Mouse (Mus musculus): ENCODE data around the gene Olfr211. TPM values are rescaled to one million over a fixed set of nuclear protein-coding genes. Genes with fewer than 3 reads are reported as not detected.
"Not testable (repeated sequence)": the region's sequence is repeated elsewhere in the genome, so short reads cannot be mapped to it uniquely, and the experiment has no call there.

Olfr211 gene
- polyA plus RNA-seq, 1 experiment from 2014 or later: not detected

DNA sequence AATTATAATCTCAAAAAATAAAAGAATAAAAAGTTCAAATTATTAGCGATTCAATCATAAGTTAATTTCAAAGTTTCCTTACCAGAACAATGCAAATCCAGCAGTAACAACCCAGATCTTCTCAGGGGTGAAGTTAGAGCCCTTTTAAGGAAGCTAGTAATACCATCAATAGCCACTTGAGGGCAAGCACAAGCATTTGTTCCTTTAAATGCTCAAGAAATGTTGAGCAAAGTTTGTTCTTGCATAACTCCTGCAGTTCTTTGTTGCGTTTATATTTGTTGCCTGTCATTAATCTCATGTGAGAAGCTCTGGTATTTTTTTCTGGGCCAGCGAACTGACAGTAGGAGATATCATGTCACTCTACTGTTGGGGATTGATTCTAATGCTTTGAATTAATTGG lies 20.8 kb upstream of the Olfr211 start:
- no peak for ATAC-seq (replicated peaks; ENCODE audit: low FRiP score, low TSS enrichment, low read depth)
- H3K36me3 ChIP-seq (ENCODE audit: control insufficient read depth, insufficient read depth, low read length): no peaks in the 10 kb centered on the region
- no peaks in the 10 kb centered on the region for H3K4me1 ChIP-seq (replicated peaks; ENCODE audit: control insufficient read depth, insufficient read depth, low read length)
- no peak overlapping the region for H3K4me2 ChIP-seq (ENCODE audit: low read length)
- no peaks in the 10 kb centered on the region for H3K27me3 ChIP-seq (replicated peaks; ENCODE audit: control insufficient read depth, insufficient read depth, low read length)
- H3K9me3 ChIP-seq (ENCODE audit: control insufficient read depth, low read length): no peaks in the 10 kb centered on the region
- 30% methylated on average over 3 of the region's 3 CpGs for WGBS
- no peak overlapping the region for H3K9ac ChIP-seq (ENCODE audit: low read length)
- no peak overlapping the region for H3K4me3 ChIP-seq (ENCODE audit: low read depth, low read length)
- no peak for DNase-seq (ENCODE audit: low spot score)
- H3K27ac ChIP-seq (ENCODE audit: low read depth): no peak overlapping the region

DNA sequence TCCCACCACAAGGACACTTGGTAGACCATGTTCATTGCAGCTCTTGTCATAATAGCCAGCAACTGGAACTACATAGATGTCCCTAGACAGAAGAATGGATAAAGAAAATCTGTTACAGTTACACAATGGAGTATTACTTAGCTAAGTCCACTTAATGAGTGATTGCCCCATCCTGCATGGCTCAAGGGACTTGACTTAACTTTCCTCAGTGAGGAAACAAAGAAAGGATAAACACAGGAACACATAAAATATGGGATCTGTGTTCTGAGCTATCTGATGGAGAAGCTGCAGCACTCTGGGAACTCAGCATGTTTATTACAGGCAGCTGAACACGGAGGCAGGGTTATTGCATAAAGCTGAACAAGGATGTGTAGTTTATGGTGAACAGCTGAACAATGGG lies 3.8 kb upstream of the Olfr211 start:
- no peak for DNase-seq (ENCODE audit: low spot score)
- WGBS: 55% methylated on average over 1 of the region's 1 CpGs
- H3K27ac ChIP-seq (ENCODE audit: low read depth): no peak overlapping the region
- no peaks in the 10 kb centered on the region for H3K4me1 ChIP-seq (replicated peaks; ENCODE audit: control insufficient read depth, insufficient read depth, low read length)
- no peaks in the 10 kb centered on the region for H3K9me3 ChIP-seq (ENCODE audit: control insufficient read depth, low read length)
- no peak for ATAC-seq (replicated peaks; ENCODE audit: low FRiP score, low TSS enrichment, low read depth)
- no peak overlapping the region for H3K4me2 ChIP-seq (ENCODE audit: low read length)
- no peak overlapping the region for H3K9ac ChIP-seq (ENCODE audit: low read length)
- no peak overlapping the region for H3K4me3 ChIP-seq (ENCODE audit: low read depth, low read length)
- H3K36me3 ChIP-seq (ENCODE audit: control insufficient read depth, insufficient read depth, low read length): no peaks in the 10 kb centered on the region
- H3K27me3 ChIP-seq (replicated peaks; ENCODE audit: control insufficient read depth, insufficient read depth, low read length): no peaks in the 10 kb centered on the region

DNA sequence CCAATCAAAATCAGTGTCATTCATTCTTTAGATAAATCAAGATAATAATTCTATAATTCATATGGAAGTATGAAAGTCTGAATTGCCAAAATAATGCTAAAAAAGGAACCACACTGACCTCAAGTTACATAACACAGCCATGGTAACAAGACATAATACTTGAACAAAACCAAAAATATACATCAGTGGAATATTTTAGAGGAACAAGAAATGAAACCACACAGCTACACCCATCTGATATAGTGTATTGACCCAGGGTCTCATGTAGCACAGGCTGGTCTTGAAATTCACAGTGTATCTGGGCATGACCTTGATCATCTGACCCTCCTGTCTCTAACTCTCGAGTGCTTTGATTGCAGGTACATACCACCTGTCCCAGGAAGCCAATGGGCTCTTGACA lies 2.1 kb upstream of the Olfr211 start:
- H3K4me2 ChIP-seq (ENCODE audit: low read length): no peak overlapping the region
- H3K27me3 ChIP-seq (replicated peaks; ENCODE audit: control insufficient read depth, insufficient read depth, low read length): no peaks in the 10 kb centered on the region
- no peak overlapping the region for H3K4me3 ChIP-seq (ENCODE audit: low read depth, low read length)
- WGBS: 53% methylated on average over 1 of the region's 1 CpGs
- H3K9me3 ChIP-seq (ENCODE audit: control insufficient read depth, low read length): no peaks in the 10 kb centered on the region
- H3K36me3 ChIP-seq (ENCODE audit: control insufficient read depth, insufficient read depth, low read length): no peaks in the 10 kb centered on the region
- ATAC-seq (replicated peaks; ENCODE audit: low FRiP score, low TSS enrichment, low read depth) (no peak), DNase-seq (ENCODE audit: low spot score) (no peak)
- no peak overlapping the region for H3K27ac ChIP-seq (ENCODE audit: low read depth)
- no peak overlapping the region for H3K9ac ChIP-seq (ENCODE audit: low read length)
- H3K4me1 ChIP-seq (replicated peaks; ENCODE audit: control insufficient read depth, insufficient read depth, low read length): no peaks in the 10 kb centered on the region

DNA sequence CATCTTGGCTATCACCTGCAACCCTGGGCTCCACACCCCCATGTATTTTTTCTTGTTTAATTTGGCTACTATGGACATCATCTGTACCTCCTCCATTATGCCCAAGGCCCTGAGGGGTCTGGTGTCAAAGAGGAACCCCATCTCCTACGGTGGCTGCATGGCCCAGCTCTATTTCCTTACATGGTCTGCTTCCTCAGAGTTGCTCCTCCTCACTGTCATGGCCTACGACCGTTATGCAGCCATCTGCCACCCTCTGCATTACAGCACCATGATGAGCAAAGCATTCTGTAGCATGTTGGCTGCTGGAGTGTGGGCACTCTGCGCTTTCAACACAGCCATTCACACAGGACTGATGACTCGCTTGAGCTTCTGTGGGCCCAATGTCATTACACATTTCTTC lies 4.9 kb downstream of the Olfr211 start:
- H3K4me3 ChIP-seq (ENCODE audit: low read depth, low read length): no peak overlapping the region
- H3K9me3 ChIP-seq (ENCODE audit: control insufficient read depth, low read length): no peaks in the 10 kb centered on the region
- H3K4me1 ChIP-seq (replicated peaks; ENCODE audit: control insufficient read depth, insufficient read depth, low read length): no peaks in the 10 kb centered on the region
- no peaks in the 10 kb centered on the region for H3K27me3 ChIP-seq (replicated peaks; ENCODE audit: control insufficient read depth, insufficient read depth, low read length)
- no peak overlapping the region for H3K27ac ChIP-seq (ENCODE audit: low read depth)
- DNase-seq (ENCODE audit: low spot score) (no peak), ATAC-seq (replicated peaks; ENCODE audit: low FRiP score, low TSS enrichment, low read depth) (no peak)
- no peak overlapping the region for H3K4me2 ChIP-seq (ENCODE audit: low read length)
- 86% methylated on average over 5 of the region's 5 CpGs for WGBS
- H3K9ac ChIP-seq (ENCODE audit: low read length): no peak overlapping the region
- no peaks in the 10 kb centered on the region for H3K36me3 ChIP-seq (ENCODE audit: control insufficient read depth, insufficient read depth, low read length)

DNA sequence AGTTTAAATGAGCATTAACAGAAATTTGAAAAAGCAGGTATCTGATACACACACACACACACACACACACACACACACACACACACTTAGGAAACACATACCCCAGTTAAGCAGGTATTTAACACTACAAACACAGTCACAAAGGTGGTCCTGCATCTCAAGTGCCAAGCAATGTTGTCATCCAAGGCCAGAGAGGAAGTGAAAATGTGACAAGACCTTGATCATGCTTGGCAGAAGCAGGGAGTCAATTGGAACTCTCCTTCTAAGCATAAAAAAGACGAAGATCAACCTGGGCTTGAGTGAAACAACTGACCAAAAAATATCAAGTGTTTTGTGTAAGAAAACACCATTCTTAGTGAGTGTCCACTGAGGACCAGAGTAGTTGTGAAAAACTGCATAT lies 7.1 kb downstream of the Olfr211 start:
- Histone ChIP-seq H3K36me3 (ENCODE audit: control insufficient read depth, insufficient read depth, low read length) (no peaks in the 10 kb centered on the region), H3K27me3 (replicated peaks; ENCODE audit: control insufficient read depth, insufficient read depth, low read length) (no peaks in the 10 kb centered on the region), H3K4me3 (ENCODE audit: low read depth, low read length) (no peak overlapping the region), H3K9ac (ENCODE audit: low read length) (no peak overlapping the region), H3K9me3 (ENCODE audit: control insufficient read depth, low read length) (no peaks in the 10 kb centered on the region), H3K4me1 (replicated peaks; ENCODE audit: control insufficient read depth, insufficient read depth, low read length) (no peaks in the 10 kb centered on the region), H3K4me2 (ENCODE audit: low read length) (no peak overlapping the region), H3K27ac (ENCODE audit: low read depth) (no peak overlapping the region)
- 81% methylated on average over 1 of the region's 1 CpGs for WGBS
- DNase-seq (ENCODE audit: low spot score) (no peak), ATAC-seq (replicated peaks; ENCODE audit: low FRiP score, low TSS enrichment, low read depth) (no peak)

DNA sequence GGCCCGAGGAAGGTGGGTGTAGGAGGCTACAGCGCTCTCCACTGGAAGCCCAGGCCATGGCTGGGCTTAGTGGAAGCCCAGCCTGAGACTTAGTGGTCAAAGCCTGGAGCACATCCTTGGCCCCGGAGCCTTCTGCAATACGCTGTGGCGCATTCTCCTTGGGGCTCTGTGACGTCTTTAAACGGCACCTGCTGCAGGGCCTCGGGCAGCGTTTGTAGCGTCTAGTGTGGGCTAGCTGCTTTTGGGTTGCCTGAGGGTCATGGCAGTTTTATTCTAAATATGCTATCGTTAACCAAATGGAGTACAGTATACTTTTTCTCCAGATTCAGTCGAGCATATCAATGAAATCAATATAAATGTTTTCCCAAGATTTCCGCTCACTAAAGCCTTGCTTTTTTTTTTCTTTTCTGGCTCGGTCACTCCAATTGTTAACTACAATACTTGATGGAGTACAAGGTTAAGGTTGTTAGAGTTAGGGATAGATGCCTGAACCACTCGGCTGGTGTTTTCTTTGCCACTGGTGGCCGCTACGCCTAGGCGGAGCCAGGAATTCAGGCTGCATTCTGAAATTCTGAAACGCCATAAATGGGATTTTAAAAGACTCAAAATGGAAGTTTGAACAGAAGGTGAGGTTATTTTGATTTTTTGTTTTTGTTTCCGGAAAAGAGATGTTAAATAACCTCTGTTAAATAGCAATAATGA lies 17.6 kb downstream of the Olfr211 start, which contains the start of gene Olfr212:
Gene Olfr212, plus strand, starts transcription at position 215 of the 702 bp plus-strand sequence.
- not testable (repeated sequence) for H3K27me3 ChIP-seq (replicated peaks; ENCODE audit: control insufficient read depth, insufficient read depth, low read length); H3K36me3 ChIP-seq (ENCODE audit: control insufficient read depth, insufficient read depth, low read length); H3K4me2 ChIP-seq (ENCODE audit: low read length); H3K27ac ChIP-seq (ENCODE audit: low read depth); H3K4me3 ChIP-seq (ENCODE audit: low read depth, low read length); DNase-seq (ENCODE audit: low spot score); H3K9ac ChIP-seq (ENCODE audit: low read length); H3K9me3 ChIP-seq (ENCODE audit: control insufficient read depth, low read length); H3K4me1 ChIP-seq (replicated peaks; ENCODE audit: control insufficient read depth, insufficient read depth, low read length); ATAC-seq (replicated peaks; ENCODE audit: low FRiP score, low TSS enrichment, low read depth)
- 92% methylated on average over 19 of the region's 20 CpGs for WGBS

DNA sequence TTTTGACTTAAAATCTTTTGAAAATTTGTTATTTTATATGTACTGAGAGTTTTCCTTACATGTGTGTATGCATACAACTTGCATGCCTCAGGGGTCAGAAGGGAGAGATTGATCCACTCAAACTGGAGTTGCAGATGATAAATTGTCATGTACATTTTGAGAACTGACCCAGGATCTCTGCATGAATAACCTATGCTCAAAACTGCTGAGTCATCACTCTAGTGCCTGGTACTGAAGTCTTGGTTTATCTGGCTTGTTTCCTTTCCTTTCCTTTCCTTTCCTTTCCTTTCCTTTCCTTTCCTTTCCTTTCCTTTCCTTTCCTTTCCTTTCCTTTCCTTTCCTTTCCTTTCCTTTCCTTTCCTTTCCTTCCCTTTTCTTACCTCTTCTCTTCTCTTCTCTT lies 25.9 kb downstream of the Olfr211 start:
- DNase-seq (ENCODE audit: low spot score): no peak
- ATAC-seq (replicated peaks; ENCODE audit: low FRiP score, low TSS enrichment, low read depth): no peak
- Histone ChIP-seq H3K9ac (ENCODE audit: low read length) (no peak overlapping the region), H3K27ac (ENCODE audit: low read depth) (no peak overlapping the region), H3K4me1 (replicated peaks; ENCODE audit: control insufficient read depth, insufficient read depth, low read length) (no peaks in the 10 kb centered on the region), H3K27me3 (replicated peaks; ENCODE audit: control insufficient read depth, insufficient read depth, low read length) (no peaks in the 10 kb centered on the region), H3K4me3 (ENCODE audit: low read depth, low read length) (no peak overlapping the region), H3K4me2 (ENCODE audit: low read length) (no peak overlapping the region), H3K9me3 (ENCODE audit: control insufficient read depth, low read length) (no peaks in the 10 kb centered on the region), H3K36me3 (ENCODE audit: control insufficient read depth, insufficient read depth, low read length) (no peaks in the 10 kb centered on the region)

DNA sequence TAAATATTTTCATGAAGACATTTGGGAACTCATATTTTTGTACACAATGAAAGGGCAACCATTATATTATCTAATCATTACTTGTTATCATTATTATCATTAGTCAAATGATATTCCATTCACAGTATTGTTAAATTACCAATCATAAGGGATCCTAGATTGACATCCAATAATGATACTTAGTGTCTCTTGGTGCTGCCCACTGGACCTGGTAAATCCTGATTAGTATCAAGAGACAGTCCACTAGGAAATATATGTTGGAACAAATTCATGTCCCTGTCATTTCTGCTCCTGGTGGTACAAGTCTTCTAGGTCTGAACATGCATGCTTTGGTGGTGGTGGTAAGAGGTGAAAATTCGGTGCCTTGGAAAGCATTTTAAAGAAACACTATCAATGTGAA lies 49.3 kb downstream of the Olfr211 start, which contains the start of gene Olfr213:
Gene Olfr213, plus strand, starts transcription at position 301 of the 400 bp plus-strand sequence.
- no peaks in the 10 kb centered on the region for H3K27me3 ChIP-seq (replicated peaks; ENCODE audit: control insufficient read depth, insufficient read depth, low read length)
- no peak within 1 kb of the TSS for H3K4me2 ChIP-seq (ENCODE audit: low read length)
- ATAC-seq (replicated peaks; ENCODE audit: low FRiP score, low TSS enrichment, low read depth) (no peak), DNase-seq (ENCODE audit: low spot score) (no peak)
- no peaks in the 10 kb centered on the region for H3K36me3 ChIP-seq (ENCODE audit: control insufficient read depth, insufficient read depth, low read length)
- H3K4me1 ChIP-seq (replicated peaks; ENCODE audit: control insufficient read depth, insufficient read depth, low read length): no peaks in the 10 kb centered on the region
- H3K27ac ChIP-seq (ENCODE audit: low read depth): no peak within 1 kb of the TSS
- no peaks in the 10 kb centered on the region for H3K9me3 ChIP-seq (ENCODE audit: control insufficient read depth, low read length)
- H3K4me3 ChIP-seq (ENCODE audit: low read depth, low read length): no peak within 1 kb of the TSS
- WGBS: 72% methylated on average over 1 of the region's 1 CpGs
- H3K9ac ChIP-seq (ENCODE audit: low read length): no peak within 1 kb of the TSS

DNA sequence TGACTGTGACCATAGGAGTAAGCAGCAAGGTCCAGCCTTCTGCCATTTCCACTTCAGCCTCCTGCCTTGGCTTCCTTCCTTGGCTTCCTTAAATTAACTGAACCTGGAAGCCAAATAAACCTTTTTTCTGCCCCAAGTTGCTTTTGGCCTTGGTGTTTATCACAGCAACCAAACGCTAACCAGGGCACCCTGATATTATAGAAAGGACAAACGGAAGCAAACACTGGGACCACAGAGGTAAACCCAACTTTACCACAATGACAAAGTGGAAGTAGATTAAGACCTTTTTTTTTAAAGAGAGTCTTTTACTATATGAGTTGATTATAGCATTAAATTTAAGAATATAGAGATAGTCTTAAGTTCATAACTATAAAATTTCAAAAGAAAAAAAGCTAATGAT lies 53.6 kb downstream of the Olfr211 start:
- Histone ChIP-seq H3K27ac (ENCODE audit: low read depth) (no peak overlapping the region), H3K4me3 (ENCODE audit: low read depth, low read length) (no peak overlapping the region), H3K4me2 (ENCODE audit: low read length) (no peak overlapping the region), H3K27me3 (replicated peaks; ENCODE audit: control insufficient read depth, insufficient read depth, low read length) (no peaks in the 10 kb centered on the region), H3K9ac (ENCODE audit: low read length) (no peak overlapping the region), H3K9me3 (ENCODE audit: control insufficient read depth, low read length) (no peaks in the 10 kb centered on the region), H3K4me1 (replicated peaks; ENCODE audit: control insufficient read depth, insufficient read depth, low read length) (no peaks in the 10 kb centered on the region), H3K36me3 (ENCODE audit: control insufficient read depth, insufficient read depth, low read length) (no peaks in the 10 kb centered on the region)
- 75% methylated on average over 2 of the region's 2 CpGs for WGBS
- no peak for DNase-seq (ENCODE audit: low spot score)
- no peak for ATAC-seq (replicated peaks; ENCODE audit: low FRiP score, low TSS enrichment, low read depth)
